Mouse (Mus musculus) liver, postnatal 0 days (tissue): ENCODE measurements around the gene Slc36a4. TPM values are rescaled to one million over a fixed set of nuclear protein-coding genes. Genes with fewer than 3 reads are reported as not detected.

ENCODE experiments used
- ATAC-seq: fragments of 200-750 bp; cut with Nextera tagmentation; 2 replicates; pipeline ENCODE4 v1.8.0; 2017; ENCODE audit warnings: mild to moderate bottlenecking, moderate library complexity
- DNase-seq: peaks from one replicate; pipeline ENCODE4 v3.0.0-alpha.2; 2016
- H3K27ac ChIP-seq: fragments of 300-500 bp; sonication (generic); 2 replicates; pipeline ENCODE4 v1.5.1; 2014; ENCODE audit warnings: antibody characterized with exemption, moderate library complexity, mild to moderate bottlenecking, low read depth
- H3K27me3 ChIP-seq: fragments of 300-500 bp; sonication (generic); 2 replicates; pipeline ENCODE4 v1.6.1; 2014; ENCODE audit warnings: low read length, control low read depth, mixed read lengths; ENCODE audit not compliant: insufficient read depth
- H3K36me3 ChIP-seq: fragments of 300-500 bp; sonication (generic); replicated peaks from 2 replicates; pipeline ENCODE4 v1.6.1; 2014; ENCODE audit warnings: mild to moderate bottlenecking, control low read depth, low read length, moderate library complexity, mixed read lengths; ENCODE audit not compliant: insufficient read depth
- H3K4me1 ChIP-seq: fragments of 300-500 bp; sonication (generic); 2 replicates; pipeline ENCODE4 v1.6.1; 2014; ENCODE audit warnings: antibody characterized with exemption, mild to moderate bottlenecking, control low read depth; ENCODE audit not compliant: insufficient read depth
- H3K4me2 ChIP-seq: fragments of 300-500 bp; sonication (generic); 2 replicates; pipeline ENCODE4 v1.6.1; 2014; ENCODE audit warnings: low read depth, mild to moderate bottlenecking, low read length, moderate library complexity, mixed read lengths
- H3K4me3 ChIP-seq: fragments of 300-500 bp; sonication (generic); 2 replicates; pipeline ENCODE4 v1.5.1; 2014; ENCODE audit warnings: low read depth, low read length
- H3K9ac ChIP-seq: fragments of 300-500 bp; sonication (generic); replicated peaks from 2 replicates; pipeline ENCODE4 v1.6.1; 2014; ENCODE audit warnings: mild to moderate bottlenecking, moderate library complexity
- H3K9me3 ChIP-seq: fragments of 300-500 bp; sonication (generic); 2 replicates; pipeline ENCODE4 v1.6.1; 2016; ENCODE audit warnings: mild to moderate bottlenecking, control low read depth, low read length, mixed read lengths
- CTCF ChIP-seq: sonication (generic); IDR thresholded peaks from 2 replicates; pipeline ENCODE4 v1.5.1; 2016; ENCODE audit warnings: antibody characterized with exemption, low read depth
- EP300 ChIP-seq: IDR thresholded peaks from 2 replicates; pipeline ENCODE4 v1.6.1; 2016; ENCODE audit warnings: antibody characterized with exemption, low read depth, mild to moderate bottlenecking
- WGBS: fragments of 180-500 bp; shearing (Covaris S2); extraction: QIAGEN DNeasy Blood & Tissue Kit; methylation state at CpG from one replicate; pipeline ENCODE4 v1.1.7; 2014; ENCODE audit not compliant: insufficient replicate concordance; 5-methylcytosine and 5-hydroxymethylcytosine counted together
- polyA plus RNA-seq: library from polyadenylated mRNA; unstranded; fragments of >200 nt; fragmentation: Nextera tagmentation; extraction: Ambion mirVana; gene quantifications from 2 replicates; pipeline ENCODE4 v1.2.1, GENCODE M21; 2015

Gene Slc36a4
- polyA plus RNA-seq, 1 experiment from 2014 or later: 2.2 TPM

DNA sequence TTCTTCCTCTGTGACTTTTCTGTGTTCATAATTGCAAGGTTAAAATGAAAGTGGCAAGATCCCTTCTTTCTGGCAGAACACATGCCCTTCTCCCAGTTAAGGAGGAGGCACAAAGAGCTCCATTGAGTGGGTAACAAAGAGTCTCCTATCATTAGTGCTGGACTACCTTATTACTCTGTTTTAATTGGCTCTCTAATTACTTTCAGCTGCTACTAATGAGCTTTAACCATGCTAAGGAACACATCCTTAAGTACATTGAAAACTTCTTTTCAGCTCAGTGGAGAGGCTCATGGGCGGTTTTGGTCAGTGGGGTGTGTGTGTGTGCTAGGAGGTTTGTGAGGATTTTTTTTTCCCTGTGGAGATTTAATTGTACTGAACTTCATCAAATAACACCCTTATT lies 65.4 kb downstream of the Slc36a4 start:
- H3K4me3 ChIP-seq: no peak overlapping the region

DNA sequence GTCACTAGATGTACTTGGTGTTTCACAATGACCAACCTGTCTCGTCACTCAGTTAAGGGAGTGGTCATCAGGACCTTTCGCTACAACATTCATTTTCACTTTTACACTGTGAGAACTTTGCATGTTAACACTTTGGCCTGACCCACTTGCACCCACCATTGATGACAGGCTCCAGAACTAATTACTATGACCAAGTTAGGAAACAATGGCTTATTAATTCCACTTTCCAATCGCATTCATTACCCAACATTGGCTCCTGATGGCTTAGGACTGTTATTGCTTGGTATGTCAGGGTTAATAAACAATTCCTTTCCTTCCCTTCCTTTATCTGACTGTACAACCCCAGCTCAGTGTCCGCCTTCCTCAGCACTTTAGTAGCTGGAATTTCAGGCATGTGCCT lies 72.4 kb downstream of the Slc36a4 start:
- no peak for TF ChIP-seq EP300
- no peak for TF ChIP-seq CTCF
- H3K4me1 ChIP-seq: no peaks in the 10 kb centered on the region
- H3K36me3 ChIP-seq: no peaks in the 10 kb centered on the region
- H3K4me3 ChIP-seq: no peak overlapping the region
- no peaks in the 10 kb centered on the region for H3K27me3 ChIP-seq
- H3K9ac ChIP-seq: no peak overlapping the region
- DNase-seq (no peak), ATAC-seq (no peak)
- no peaks in the 10 kb centered on the region for H3K9me3 ChIP-seq
- H3K27ac ChIP-seq: no peak overlapping the region
- WGBS: 61% methylated on average over 4 of the region's 4 CpGs
- no peak overlapping the region for H3K4me2 ChIP-seq

More for the DNA sequence above, 65.4 kb downstream of the Slc36a4 start:
- no peaks in the 10 kb centered on the region for H3K36me3 ChIP-seq
- H3K9ac ChIP-seq: no peak overlapping the region
- TF ChIP-seq EP300 (no peak), CTCF (no peak)
- H3K4me1 ChIP-seq: no peaks in the 10 kb centered on the region
- H3K4me2 ChIP-seq: no peak overlapping the region
- DNase-seq (no peak), ATAC-seq (no peak)
- H3K9me3 ChIP-seq: no peaks in the 10 kb centered on the region
- H3K27me3 ChIP-seq: no peaks in the 10 kb centered on the region
- WGBS: 84% methylated on average over 1 of the region's 1 CpGs
- no peak overlapping the region for H3K27ac ChIP-seq

DNA sequence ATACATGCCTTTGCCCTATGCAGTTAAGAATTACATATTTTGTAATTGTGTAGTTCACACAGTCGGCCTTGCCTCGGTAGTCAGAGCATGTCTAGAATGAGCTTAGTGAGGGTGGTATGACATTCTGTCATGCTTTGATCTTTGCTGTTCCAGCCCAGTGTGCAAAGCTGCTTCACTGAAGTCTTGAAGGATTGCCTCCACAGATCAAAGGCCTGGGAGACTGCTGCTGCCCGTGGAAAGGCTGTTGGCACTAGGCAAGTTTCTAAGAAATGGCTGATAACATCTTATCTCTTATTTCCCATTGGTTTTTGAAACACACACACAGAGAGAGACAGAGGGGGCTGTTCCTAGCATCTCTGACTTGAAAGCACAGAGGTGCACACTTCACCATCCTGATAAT lies 76.7 kb downstream of the Slc36a4 start:
- no peak overlapping the region for H3K4me3 ChIP-seq
- H3K36me3 ChIP-seq: no peaks in the 10 kb centered on the region
- H3K27ac ChIP-seq: no peak overlapping the region
- H3K27me3 ChIP-seq: no peaks in the 10 kb centered on the region
- 47% methylated on average over 3 of the region's 3 CpGs for WGBS
- ATAC-seq: no peak
- DNase-seq: no peak
- no peak overlapping the region for H3K9ac ChIP-seq
- H3K9me3 ChIP-seq: no peaks in the 10 kb centered on the region
- no peak overlapping the region for H3K4me2 ChIP-seq
- no peaks in the 10 kb centered on the region for H3K4me1 ChIP-seq
- TF ChIP-seq CTCF (no peak), EP300 (no peak)

DNA sequence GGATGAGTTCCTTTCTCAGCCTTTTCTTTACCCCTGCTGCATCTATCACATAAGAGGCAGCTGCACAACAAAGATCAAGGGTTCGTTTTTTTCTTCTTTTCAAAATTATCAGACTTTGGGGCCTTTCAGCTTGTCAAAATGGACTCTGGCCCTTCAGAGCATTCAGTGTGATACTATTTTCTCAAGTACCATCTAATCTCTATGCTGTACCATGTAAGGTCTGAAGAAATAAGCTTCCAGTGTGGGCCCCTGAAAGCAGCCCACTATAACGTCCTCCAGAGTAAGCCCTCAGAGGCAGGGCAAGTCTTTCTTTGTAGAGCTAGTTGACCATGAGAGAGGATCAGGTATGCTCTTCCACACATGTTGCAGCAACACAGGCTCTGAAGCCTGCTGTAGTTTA lies 77.1 kb downstream of the Slc36a4 start:
- no peak overlapping the region for H3K27ac ChIP-seq
- H3K9ac ChIP-seq: no peak overlapping the region
- H3K27me3 ChIP-seq: no peaks in the 10 kb centered on the region
- no peak for ATAC-seq
- no peaks in the 10 kb centered on the region for H3K9me3 ChIP-seq
- no peak for DNase-seq
- 68% methylated on average over 2 of the region's 2 CpGs for WGBS
- H3K4me3 ChIP-seq: no peak overlapping the region
- TF ChIP-seq EP300 (no peak), CTCF (no peak)
- no peaks in the 10 kb centered on the region for H3K4me1 ChIP-seq
- no peak overlapping the region for H3K4me2 ChIP-seq
- no peaks in the 10 kb centered on the region for H3K36me3 ChIP-seq

DNA sequence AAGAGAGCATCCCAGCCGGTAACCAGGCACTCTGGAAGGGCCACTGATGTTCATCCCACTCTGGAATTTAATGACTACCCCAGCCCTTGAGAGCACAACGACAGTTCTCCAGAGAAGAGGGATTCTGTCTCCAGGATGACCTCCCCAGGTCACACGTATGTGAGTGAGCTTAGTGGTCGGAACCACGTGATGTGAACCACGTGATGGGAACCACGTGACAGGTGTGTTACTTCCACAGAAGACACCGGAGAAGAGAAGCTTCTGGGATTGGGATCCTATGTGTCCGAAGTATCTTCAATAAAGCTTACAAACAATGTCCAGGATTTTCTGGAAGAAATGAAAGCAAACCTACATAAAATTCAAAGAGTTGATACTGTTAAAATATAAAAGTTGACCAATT lies 82.5 kb downstream of the Slc36a4 start:
- Histone ChIP-seq H3K9me3 (no peaks in the 10 kb centered on the region), H3K4me2 (no peak overlapping the region), H3K4me1 (no peaks in the 10 kb centered on the region), H3K27ac (no peak overlapping the region), H3K4me3 (no peak overlapping the region), H3K36me3 (no peaks in the 10 kb centered on the region), H3K27me3 (no peaks in the 10 kb centered on the region), H3K9ac (no peak overlapping the region)
- DNase-seq (no peak), ATAC-seq (no peak)
- TF ChIP-seq CTCF: no peak
- WGBS: 73% methylated on average over 9 of the region's 9 CpGs

Other genes with a start within 250 kb of the Slc36a4 start
- gene Smco4, start 216.3 kb upstream of the Slc36a4 start, polyA plus RNA-seq: 0.96 and 1.3 TPM in 2 replicates
- 0.13 and 0.17 TPM in 2 replicates for gene Deup1, start 81.8 kb upstream of the Slc36a4 start, polyA plus RNA-seq
- not detected in 2 replicates for gene Mtnr1b, start 164.8 kb downstream of the Slc36a4 start, polyA plus RNA-seq